In genomic region chr12:72536021-72536597, GRCm38 (mm10) we compare ENCODE assay signal across 8 mouse cellular contexts. TPM values are rescaled to one million over a fixed set of nuclear protein-coding genes. Genes with fewer than 3 reads are reported as not detected.
DNase-seq lines count a peak whose midpoint lies in the region; ATAC-seq and TF ChIP-seq lines count a peak whose summit lies in the region.

TSS of gene Pcnx4 (plus strand) at chr12:72536383.

- H3K36me3 ChIP-seq in ES-Bruce4 (ENCODE audit: control insufficient read depth, insufficient read depth, low read length, poor library complexity, severe bottlenecking) = peaks cover 5% of the 10 kb centered on the region; the same call in 1 of the 2 replicates
- H3K36me3 ChIP-seq in forebrain, embryonic 13.5 days (ENCODE audit: poor library complexity, severe bottlenecking) = peaks cover 3% of the 10 kb centered on the region; the same call in 1 of the 2 replicates
- H3K36me3 ChIP-seq in liver, postnatal 0 days (replicated peaks; ENCODE audit: insufficient read depth, low read length) = no peaks in the 10 kb centered on the region
- no peaks in the 10 kb centered on the region for H3K36me3 ChIP-seq in neural tube, embryonic 14.5 days (ENCODE audit: control insufficient read depth, insufficient read depth, low read length)

- no peak for TF ChIP-seq CTCF in ES-Bruce4 (IDR thresholded peaks at IDR 0.05; ENCODE audit: low read depth, low read length)
- peak; percentile 57 for TF ChIP-seq CTCF in liver, postnatal 0 days (IDR thresholded peaks at IDR 0.05; ENCODE audit: low read depth)

- peak within 1 kb of the TSS; percentile 83 for H3K4me3 ChIP-seq in ES-Bruce4 (ENCODE audit: low read depth, low read length)
- peak within 1 kb of the TSS; percentile 58 for H3K4me3 ChIP-seq in forebrain, embryonic 13.5 days
- H3K4me3 ChIP-seq in liver, postnatal 0 days (ENCODE audit: low read depth, low read length) = peak within 1 kb of the TSS; percentile 68
- peak within 1 kb of the TSS; percentile 60 for H3K4me3 ChIP-seq in neural tube, embryonic 14.5 days (ENCODE audit: low read depth, low read length)

- H3K4me1 ChIP-seq in ES-Bruce4 (ENCODE audit: control insufficient read depth, insufficient read depth, low read length) = no peaks in the 10 kb centered on the region
- peaks cover 11% of the 10 kb centered on the region for H3K4me1 ChIP-seq in forebrain, embryonic 13.5 days
- peaks cover 8% of the 10 kb centered on the region for H3K4me1 ChIP-seq in liver, postnatal 0 days (ENCODE audit: insufficient read depth)
- H3K4me1 ChIP-seq in neural tube, embryonic 14.5 days (ENCODE audit: control insufficient read depth, insufficient read depth, low read length) = no peaks in the 10 kb centered on the region

- intact Hi-C loops in heart, postnatal 10 days (cut with DNase I) = no loop called here

- peak; percentile 66 for TF ChIP-seq POLR2A in ES-Bruce4 (IDR thresholded peaks at IDR 0.05; ENCODE audit: insufficient read depth, low read length)

- under 1% methylated on average over 45 of the region's 45 CpGs for WGBS in forebrain, embryonic 13.5 days
- WGBS in large intestine, adult 2 months = under 1% methylated on average over 45 of the region's 45 CpGs
- WGBS in liver, postnatal 0 days (ENCODE audit: insufficient replicate concordance) = 0% methylated on average over 37 of the region's 45 CpGs
- WGBS in neural tube, embryonic 14.5 days = under 1% methylated on average over 44 of the region's 45 CpGs

- H3K9ac ChIP-seq in ES-Bruce4 (ENCODE audit: low read depth, poor library complexity, severe bottlenecking) = peak within 1 kb of the TSS; percentile 37
- peak within 1 kb of the TSS; percentile 73 for H3K9ac ChIP-seq in forebrain, embryonic 13.5 days
- H3K9ac ChIP-seq in liver, postnatal 0 days (replicated peaks) = peak within 1 kb of the TSS; percentile 64
- peak within 1 kb of the TSS; percentile 65 for H3K9ac ChIP-seq in neural tube, embryonic 14.5 days (replicated peaks; ENCODE audit: low read depth, low read length)

- peak within 1 kb of the TSS; percentile 66 for H3K4me2 ChIP-seq in forebrain, embryonic 13.5 days
- peak within 1 kb of the TSS; percentile 87 for H3K4me2 ChIP-seq in liver, postnatal 0 days (ENCODE audit: low read depth, low read length)
- H3K4me2 ChIP-seq in neural tube, embryonic 14.5 days (ENCODE audit: low read depth, low read length) = peak within 1 kb of the TSS; percentile 57

- DNase-seq in heart, postnatal 10 days = peak; percentile 98
- peak; percentile 88 for DNase-seq in large intestine, adult 2 months (ENCODE audit: low read depth, low spot score)
- peak; percentile 99 for DNase-seq in liver, postnatal 0 days
- DNase-seq in testis, postnatal 10 days (ENCODE audit: low spot score) = peak; percentile 98

- no peaks in the 10 kb centered on the region for H3K27me3 ChIP-seq in ES-Bruce4 (ENCODE audit: control insufficient read depth, insufficient read depth, low read length, poor library complexity, severe bottlenecking)
- H3K27me3 ChIP-seq in forebrain, embryonic 13.5 days = no peaks in the 10 kb centered on the region
- H3K27me3 ChIP-seq in liver, postnatal 0 days (ENCODE audit: insufficient read depth, low read length) = no peaks in the 10 kb centered on the region
- H3K27me3 ChIP-seq in neural tube, embryonic 14.5 days (ENCODE audit: control insufficient read depth, insufficient read depth, low read length) = no peaks in the 10 kb centered on the region

- no peak within 1 kb of the TSS for H3K27ac ChIP-seq in ES-Bruce4 (ENCODE audit: insufficient read depth, low read length)
- H3K27ac ChIP-seq in forebrain, embryonic 13.5 days = peak within 1 kb of the TSS; percentile 52; the same call in 1 of the 2 replicates
- H3K27ac ChIP-seq in liver, postnatal 0 days (ENCODE audit: low read depth) = no peak within 1 kb of the TSS
- peak within 1 kb of the TSS; percentile 52 for H3K27ac ChIP-seq in neural tube, embryonic 14.5 days (ENCODE audit: low read depth, low read length)

- TF ChIP-seq EP300 in ES-Bruce4 (IDR thresholded peaks at IDR 0.05; ENCODE audit: insufficient read depth, low read depth, low read length) = peak; percentile 71; the same call in 1 of the 2 replicates
- no peak; the same call in 1 of the 2 replicates for TF ChIP-seq EP300 in liver, postnatal 0 days (IDR thresholded peaks at IDR 0.05; ENCODE audit: low read depth)

- no peaks in the 10 kb centered on the region for H3K9me3 ChIP-seq in ES-Bruce4 (replicated peaks; ENCODE audit: control insufficient read depth, insufficient read depth, low read length, poor library complexity, severe bottlenecking)
- no peaks in the 10 kb centered on the region for H3K9me3 ChIP-seq in forebrain, embryonic 13.5 days (replicated peaks)
- no peaks in the 10 kb centered on the region for H3K9me3 ChIP-seq in liver, postnatal 0 days (ENCODE audit: low read length)
- H3K9me3 ChIP-seq in neural tube, embryonic 14.5 days (ENCODE audit: control insufficient read depth, low read length) = no peaks in the 10 kb centered on the region

- peak; percentile 98 for ATAC-seq in cerebellum, adult (ENCODE audit: insufficient number of reproducible peaks, low FRiP score, low TSS enrichment)
- ATAC-seq in forebrain, embryonic 13.5 days = peak; percentile 100
- peak; percentile 100 for ATAC-seq in liver, postnatal 0 days
- peak; percentile 99 for ATAC-seq in neural tube, embryonic 14.5 days (ENCODE audit: low read depth)

RNA-seq across cellular contexts. Expression of gene Pcnx4, which starts in this region (rescaled TPM):
- 11.4 and 13.0 TPM in 2 replicates for polyA plus RNA-seq in ES-Bruce4 (2011; ENCODE audit: insufficient read depth, insufficient read length, low read depth, missing spikeins)
- 15.5 and 16.8 TPM in 2 replicates for polyA plus RNA-seq in forebrain, embryonic 13.5 days (2015; fragmentation: Nextera tagmentation; extraction: Ambion mirVana)
- 1 to 10 TPM; 3.5 to 3.9 TPM for total RNA-seq in heart, postnatal 10 days (2021)
- 1.3 and 1.5 TPM in 2 replicates for polyA plus RNA-seq in large intestine, adult 2 months (2012; rRNA removed)
- polyA plus RNA-seq in liver, postnatal 0 days (2015; fragmentation: Nextera tagmentation; extraction: Ambion mirVana) = 1.9 TPM in 2 replicates
- polyA plus RNA-seq in neural tube, embryonic 14.5 days (2014; fragmentation: Nextera tagmentation; extraction: Ambion mirVana) = 28.1 and 29.5 TPM in 2 replicates

Comparison
In these comparisons a context has a peak if more than half of its experiments do, and no peak if none do; other contexts are left out.
1. H3K27ac ChIP-seq: peak in forebrain, embryonic 13.5 days (single experiment) and neural tube, embryonic 14.5 days (single experiment); none in ES-Bruce4 (single experiment) and liver, postnatal 0 days (single experiment).
2. Peak in every context shown above with its lines, with median percentiles within 50 percentile points of each other: H3K4me3 ChIP-seq, H3K9ac ChIP-seq, ATAC-seq, H3K4me2 ChIP-seq and DNase-seq.